Comparison of ENCODE assay signal across 16 mouse cellular contexts in genomic region chr14:121385440-121385839, GRCm38 (mm10).
DNase-seq lines count a peak whose midpoint lies in the region; ATAC-seq lines count a peak whose summit lies in the region.
"Had no signal": no experiment of that assay in that cellular context is flagged by ENCODE, and none has a peak within 500 bp of the region (broad histone marks: within the 10 kb centered on the region; RNA-seq: fewer than 3 reads in every experiment).

No protein-coding gene starts in this region.

- peak; percentile 99 for ATAC-seq in frontal cortex, adult (ENCODE audit: low TSS enrichment)
- ATAC-seq: liver, postnatal 0 days had no signal

- DNase-seq in frontal cortex, postnatal 25 days (ENCODE audit: low spot score in 2 of 2): no peak
- peak; percentile 59 for DNase-seq in right cerebral cortex, adult 18-20 months
- DNase-seq in right cerebral cortex, postnatal 14 days: no peak
- peak; percentile 84 for DNase-seq in brain, adult 2 months (ENCODE audit: low read depth, low spot score)
- no peak for DNase-seq in yolk sac, embryonic 10.5 days (ENCODE audit: low spot score)
- DNase-seq in thymus, postnatal 25 days: no peak
- DNase-seq: B cell, adult 2 months; cerebellum, adult 11 months; cerebellum, postnatal 10 days; embryo, embryonic 11 days; gastrocnemius, postnatal 25 days; heart, postnatal 14 days; kidney, postnatal 36 days; liver, postnatal 0 days; midbrain, embryonic 14.5 days had no signal

Comparison
In these comparisons a context has a peak if more than half of its experiments do, and no peak if none do; other contexts are left out.
1. DNase-seq: peak in right cerebral cortex, adult 18-20 months (single experiment) and brain, adult 2 months (single experiment); none in frontal cortex, postnatal 25 days (0 of 2), right cerebral cortex, postnatal 14 days (single experiment), yolk sac, embryonic 10.5 days (single experiment) and thymus, postnatal 25 days (single experiment).